Mouse (Mus musculus) thymus, adult 2 months (tissue): ENCODE data around the gene Smarcd1.

Experiments used
- CTCF ChIP-seq: fragments of 200-500 bp; IDR thresholded peaks from 2 replicates; pipeline ENCODE4 v1.5.1; 2012; ENCODE audit warnings: mild to moderate bottlenecking, control low read depth, low read length, moderate library complexity, borderline replicate concordance; ENCODE audit not compliant: control insufficient read depth, poor library complexity, insufficient read depth; ENCODE audit errors: extremely low read depth
- POLR2A ChIP-seq: fragments of 200-500 bp; IDR thresholded peaks from 2 replicates; pipeline ENCODE4 v1.6.1; 2012; ENCODE audit warnings: mild to moderate bottlenecking, low read length, control low read depth, moderate library complexity; ENCODE audit not compliant: control insufficient read depth, poor library complexity, insufficient read depth; ENCODE audit errors: extremely low read depth

- no peak for TF ChIP-seq CTCF
- TF ChIP-seq POLR2A: no peak
Observed at GRCm38 (mm10) chr15:99670154-99670821, 31.6 kb upstream of the Smarcd1 start, which contains the start of gene Asic1.
